Mouse (Mus musculus) intestine, embryonic 14.5 days (tissue): ENCODE data around the gene Slc11a1. TPM values are rescaled to one million over a fixed set of nuclear protein-coding genes. Genes with fewer than 3 reads are reported as not detected.

ENCODE experiments used
- ATAC-seq: fragments of 200-750 bp; cut with Nextera tagmentation; replicated peaks from 2 replicates; pipeline ENCODE4 v1.8.0; 2017; ENCODE audit warnings: low read depth, moderate number of reproducible peaks, moderate TSS enrichment, moderate library complexity; ENCODE audit not compliant: low FRiP score, low TSS enrichment
- DNase-seq: peaks from one replicate; pipeline ENCODE4 v3.0.0-alpha.2; 2018; ENCODE audit warnings: low spot score
- H3K27ac ChIP-seq: fragments of 300-500 bp; sonication (generic); 2 replicates; pipeline ENCODE4 v1.5.1; 2014; ENCODE audit warnings: low read depth, mild to moderate bottlenecking, control low read depth
- H3K27me3 ChIP-seq: fragments of 300-500 bp; sonication (generic); replicated peaks from 2 replicates; pipeline ENCODE4 v1.6.1; 2014; ENCODE audit warnings: low read length, control low read depth; ENCODE audit not compliant: control insufficient read depth, insufficient read depth
- H3K36me3 ChIP-seq: fragments of 300-500 bp; sonication (generic); 2 replicates; pipeline ENCODE4 v1.6.1; 2014; ENCODE audit warnings: low read length, control low read depth; ENCODE audit not compliant: control insufficient read depth, insufficient read depth
- H3K4me1 ChIP-seq: fragments of 300-500 bp; sonication (generic); replicated peaks from 2 replicates; pipeline ENCODE4 v1.6.1; 2014; ENCODE audit warnings: low read length, control low read depth, mixed read lengths; ENCODE audit not compliant: control insufficient read depth, insufficient read depth
- H3K4me2 ChIP-seq: fragments of 300-500 bp; sonication (generic); 2 replicates; pipeline ENCODE4 v1.6.1; 2014; ENCODE audit warnings: low read length
- H3K4me3 ChIP-seq: fragments of 300-500 bp; sonication (generic); 2 replicates; pipeline ENCODE4 v1.5.1; 2014; ENCODE audit warnings: low read depth, low read length, control low read depth, mixed read lengths
- H3K9ac ChIP-seq: fragments of 300-500 bp; sonication (generic); 2 replicates; pipeline ENCODE4 v1.6.1; 2014; ENCODE audit warnings: mild to moderate bottlenecking, low read length
- H3K9me3 ChIP-seq: fragments of 300-500 bp; sonication (generic); 2 replicates; pipeline ENCODE4 v1.6.1; 2016; ENCODE audit warnings: low read length, control low read depth; ENCODE audit not compliant: control insufficient read depth
- WGBS: fragments of 180-500 bp; shearing (Covaris S2); extraction: QIAGEN DNeasy Blood & Tissue Kit; methylation state at CpG from one replicate; pipeline ENCODE4 v1.1.7; 2014; 5-methylcytosine and 5-hydroxymethylcytosine counted together
- polyA plus RNA-seq: library from polyadenylated mRNA; unstranded; fragments of >200 nt; fragmentation: Nextera tagmentation; extraction: Ambion mirVana; gene quantifications from 2 replicates; pipeline ENCODE4 v1.2.1, GENCODE M21; 2014

Slc11a1 gene
- polyA plus RNA-seq, 1 experiment from 2014 or later, result 5.9 TPM

GRCm38 (mm10) chr1:74362325-74363229 lies 12.4 kb upstream of the Slc11a1 start:
- Histone ChIP-seq H3K27ac (no peak overlapping the region), H3K36me3 (no peaks in the 10 kb centered on the region), H3K4me2 (no peak overlapping the region), H3K27me3 (no peaks in the 10 kb centered on the region), H3K4me1 (0 out of 2 replicates have a peak, but pooled peaks cover under 1% of the 10 kb centered on the region), H3K9me3 (no peaks in the 10 kb centered on the region), H3K9ac (no peak overlapping the region), H3K4me3 (no peak overlapping the region)
- DNase-seq (no peak), ATAC-seq (peak; percentile 14; the same call in 1 of the 2 replicates)
- 56% methylated on average over 17 of the region's 17 CpGs for whole genome bisulfite sequencing

GRCm38 (mm10) chr1:74363437-74363836 lies 11.6 kb upstream of the Slc11a1 start:
- peaks cover 9% of the 10 kb centered on the region; the same call in 1 of the 2 replicates for H3K4me1 ChIP-seq
- no peak overlapping the region for H3K4me2 ChIP-seq
- DNase-seq, result no peak
- no peak overlapping the region for H3K4me3 ChIP-seq
- H3K9me3 ChIP-seq, result no peaks in the 10 kb centered on the region
- no peak for ATAC-seq
- H3K27ac ChIP-seq, result no peak overlapping the region
- WGBS, result 60% methylated on average over 5 of the region's 5 CpGs
- H3K36me3 ChIP-seq, result no peaks in the 10 kb centered on the region
- no peaks in the 10 kb centered on the region for H3K27me3 ChIP-seq
- H3K9ac ChIP-seq, result no peak overlapping the region

GRCm38 (mm10) chr1:74364270-74364669 lies 10.7 kb upstream of the Slc11a1 start:
- Histone ChIP-seq H3K9me3 (no peaks in the 10 kb centered on the region), H3K9ac (no peak overlapping the region), H3K4me1 (peaks cover 11% of the 10 kb centered on the region; the same call in 1 of the 2 replicates), H3K27me3 (no peaks in the 10 kb centered on the region), H3K4me3 (no peak overlapping the region), H3K27ac (no peak overlapping the region), H3K4me2 (no peak overlapping the region), H3K36me3 (no peaks in the 10 kb centered on the region)
- no peak for ATAC-seq
- 69% methylated on average over 8 of the region's 8 CpGs for WGBS
- DNase-seq, result no peak

- 13% methylated on average over 34 of the region's 34 CpGs for WGBS
- peak overlapping the region; percentile 42; the same call in 1 of the 2 replicates for H3K9ac ChIP-seq
- no peaks in the 10 kb centered on the region for H3K27me3 ChIP-seq
- H3K36me3 ChIP-seq, result no peaks in the 10 kb centered on the region
- DNase-seq (peak; percentile 68), ATAC-seq (peak; percentile 84)
- no peak overlapping the region for H3K27ac ChIP-seq
- peaks cover 11% of the 10 kb centered on the region; the same call in 1 of the 2 replicates for H3K4me1 ChIP-seq
- H3K9me3 ChIP-seq, result no peaks in the 10 kb centered on the region
- H3K4me2 ChIP-seq, result peak overlapping the region; percentile 65
- peak overlapping the region; percentile 36 for H3K4me3 ChIP-seq
Observed at GRCm38 (mm10) chr1:74367886-74368645, 6.9 kb upstream of the Slc11a1 start.

- H3K4me3 ChIP-seq, result no peak overlapping the region
- no peak overlapping the region for H3K9ac ChIP-seq
- H3K4me1 ChIP-seq, result peaks cover 11% of the 10 kb centered on the region; the same call in 1 of the 2 replicates
- no peak overlapping the region for H3K27ac ChIP-seq
- H3K9me3 ChIP-seq, result no peaks in the 10 kb centered on the region
- 46% methylated on average over 4 of the region's 4 CpGs for WGBS
- no peaks in the 10 kb centered on the region for H3K36me3 ChIP-seq
- H3K27me3 ChIP-seq, result no peaks in the 10 kb centered on the region
- H3K4me2 ChIP-seq, result no peak overlapping the region
- ATAC-seq (no peak), DNase-seq (no peak)
Observed at GRCm38 (mm10) chr1:74370040-74370439, 5.0 kb upstream of the Slc11a1 start.

GRCm38 (mm10) chr1:74373372-74373771 lies 1.6 kb upstream of the Slc11a1 start:
- Histone ChIP-seq H3K4me1 (peaks cover 2% of the 10 kb centered on the region; the same call in 1 of the 2 replicates), H3K27ac (no peak overlapping the region), H3K36me3 (no peaks in the 10 kb centered on the region), H3K27me3 (no peaks in the 10 kb centered on the region), H3K4me2 (no peak overlapping the region), H3K9ac (no peak overlapping the region), H3K4me3 (no peak overlapping the region), H3K9me3 (no peaks in the 10 kb centered on the region)
- no peak for DNase-seq
- no peak for ATAC-seq
- 83% methylated on average over 4 of the region's 4 CpGs for WGBS

GRCm38 (mm10) chr1:74375561-74375960 lies 566 bp downstream of the Slc11a1 start:
- Histone ChIP-seq H3K36me3 (no peaks in the 10 kb centered on the region), H3K9ac (no peak overlapping the region), H3K4me3 (no peak overlapping the region), H3K4me2 (no peak overlapping the region), H3K27ac (no peak overlapping the region), H3K4me1 (no peaks in the 10 kb centered on the region), H3K27me3 (no peaks in the 10 kb centered on the region), H3K9me3 (no peaks in the 10 kb centered on the region)
- no peak for DNase-seq
- WGBS, result 71% methylated on average over 10 of the region's 10 CpGs
- no peak for ATAC-seq

GRCm38 (mm10) chr1:74376396-74376795 lies 1.4 kb downstream of the Slc11a1 start:
- Histone ChIP-seq H3K9me3 (no peaks in the 10 kb centered on the region), H3K4me3 (no peak overlapping the region), H3K4me1 (no peaks in the 10 kb centered on the region), H3K27ac (no peak overlapping the region), H3K27me3 (no peaks in the 10 kb centered on the region), H3K9ac (no peak overlapping the region), H3K4me2 (no peak overlapping the region), H3K36me3 (no peaks in the 10 kb centered on the region)
- DNase-seq, result no peak
- WGBS, result 82% methylated on average over 4 of the region's 4 CpGs
- no peak for ATAC-seq
